Mouse (Mus musculus): Measurements from ENCODE around the gene Pik3r1. TPM values are rescaled to one million over a fixed set of nuclear protein-coding genes. Genes with fewer than 3 reads are reported as not detected.
A peak's percentile ranks its signal among the peaks of the same experiment; 100 is the strongest.

The Pik3r1 gene
- polyA plus RNA-seq, 1 experiment from 2014 or later = 53.0 TPM

- Histone ChIP-seq H3K27me3 (ENCODE audit: control insufficient read depth, insufficient read depth, low read length) (no peaks in the 10 kb centered on the region), H3K9me3 (replicated peaks; ENCODE audit: control insufficient read depth, low read length) (no peaks in the 10 kb centered on the region), H3K27ac (ENCODE audit: low read length) (peak overlapping the region; percentile 7; the same call in 1 of the 2 replicates), H3K36me3 (ENCODE audit: control insufficient read depth, insufficient read depth, low read length) (peaks cover 10% of the 10 kb centered on the region), H3K4me3 (replicated peaks; ENCODE audit: low read length) (no peak overlapping the region), H3K4me2 (ENCODE audit: low read depth, low read length) (no peak overlapping the region), H3K4me1 (ENCODE audit: control insufficient read depth, insufficient read depth, low read length) (peaks cover 45% of the 10 kb centered on the region), H3K9ac (ENCODE audit: low read length) (no peak overlapping the region; the same call in 1 of the 2 replicates)
- 60% methylated on average over 5 of the region's 5 CpGs for WGBS
- no peak for ATAC-seq (ENCODE audit: insufficient read depth, low FRiP score)
Observed at GRCm38 (mm10) chr13:101697966-101698365, 70.1 kb downstream of the Pik3r1 start.

- WGBS = 62% methylated on average over 5 of the region's 5 CpGs
- H3K9me3 ChIP-seq (replicated peaks; ENCODE audit: control insufficient read depth, low read length) = no peaks in the 10 kb centered on the region
- H3K27ac ChIP-seq (ENCODE audit: low read length) = peak overlapping the region; percentile 46
- H3K36me3 ChIP-seq (ENCODE audit: control insufficient read depth, insufficient read depth, low read length) = peaks cover 6% of the 10 kb centered on the region
- no peak overlapping the region for H3K4me3 ChIP-seq (replicated peaks; ENCODE audit: low read length)
- H3K4me1 ChIP-seq (ENCODE audit: control insufficient read depth, insufficient read depth, low read length) = peaks cover 45% of the 10 kb centered on the region
- H3K9ac ChIP-seq (ENCODE audit: low read length) = no peak overlapping the region
- no peak overlapping the region for H3K4me2 ChIP-seq (ENCODE audit: low read depth, low read length)
- no peak for ATAC-seq (ENCODE audit: insufficient read depth, low FRiP score)
- no peaks in the 10 kb centered on the region for H3K27me3 ChIP-seq (ENCODE audit: control insufficient read depth, insufficient read depth, low read length)
Observed at GRCm38 (mm10) chr13:101697461-101697860, 70.6 kb downstream of the Pik3r1 start.

GRCm38 (mm10) chr13:101696827-101697226 lies 71.2 kb downstream of the Pik3r1 start:
- Histone ChIP-seq H3K27me3 (ENCODE audit: control insufficient read depth, insufficient read depth, low read length) (no peaks in the 10 kb centered on the region), H3K9ac (ENCODE audit: low read length) (0 out of 2 replicates have a peak overlapping the region, but pooled peaks have one; percentile 37), H3K27ac (ENCODE audit: low read length) (peak overlapping the region; percentile 46), H3K4me3 (replicated peaks; ENCODE audit: low read length) (no peak overlapping the region), H3K36me3 (ENCODE audit: control insufficient read depth, insufficient read depth, low read length) (peaks cover 3% of the 10 kb centered on the region), H3K9me3 (replicated peaks; ENCODE audit: control insufficient read depth, low read length) (no peaks in the 10 kb centered on the region), H3K4me2 (ENCODE audit: low read depth, low read length) (no peak overlapping the region), H3K4me1 (ENCODE audit: control insufficient read depth, insufficient read depth, low read length) (peaks cover 45% of the 10 kb centered on the region)
- no peak for ATAC-seq (ENCODE audit: insufficient read depth, low FRiP score)
- 56% methylated on average over 7 of the region's 7 CpGs for WGBS

GRCm38 (mm10) chr13:101696316-101696715 lies 71.7 kb downstream of the Pik3r1 start:
- H3K27ac ChIP-seq (ENCODE audit: low read length) = peak overlapping the region; percentile 59; the same call in 1 of the 2 replicates
- H3K27me3 ChIP-seq (ENCODE audit: control insufficient read depth, insufficient read depth, low read length) = no peaks in the 10 kb centered on the region
- ATAC-seq (ENCODE audit: insufficient read depth, low FRiP score) = no peak
- H3K36me3 ChIP-seq (ENCODE audit: control insufficient read depth, insufficient read depth, low read length) = peaks cover 3% of the 10 kb centered on the region
- WGBS = 63% methylated on average over 3 of the region's 3 CpGs
- peaks cover 45% of the 10 kb centered on the region for H3K4me1 ChIP-seq (ENCODE audit: control insufficient read depth, insufficient read depth, low read length)
- no peak overlapping the region for H3K4me2 ChIP-seq (ENCODE audit: low read depth, low read length)
- no peak overlapping the region for H3K4me3 ChIP-seq (replicated peaks; ENCODE audit: low read length)
- no peak overlapping the region for H3K9ac ChIP-seq (ENCODE audit: low read length)
- H3K9me3 ChIP-seq (replicated peaks; ENCODE audit: control insufficient read depth, low read length) = no peaks in the 10 kb centered on the region

GRCm38 (mm10) chr13:101695876-101696275 lies 72.1 kb downstream of the Pik3r1 start:
- Histone ChIP-seq H3K4me3 (replicated peaks; ENCODE audit: low read length) (no peak overlapping the region), H3K4me2 (ENCODE audit: low read depth, low read length) (no peak overlapping the region), H3K9ac (ENCODE audit: low read length) (no peak overlapping the region), H3K27ac (ENCODE audit: low read length) (peak overlapping the region; percentile 78), H3K27me3 (ENCODE audit: control insufficient read depth, insufficient read depth, low read length) (no peaks in the 10 kb centered on the region), H3K4me1 (ENCODE audit: control insufficient read depth, insufficient read depth, low read length) (peaks cover 45% of the 10 kb centered on the region), H3K36me3 (ENCODE audit: control insufficient read depth, insufficient read depth, low read length) (no peaks in the 10 kb centered on the region), H3K9me3 (replicated peaks; ENCODE audit: control insufficient read depth, low read length) (no peaks in the 10 kb centered on the region)
- ATAC-seq (ENCODE audit: insufficient read depth, low FRiP score) = no peak
- 5% methylated on average over 7 of the region's 7 CpGs for WGBS

- Histone ChIP-seq H3K36me3 (ENCODE audit: control insufficient read depth, insufficient read depth, low read length) (no peaks in the 10 kb centered on the region), H3K9ac (ENCODE audit: low read length) (peak overlapping the region; percentile 83), H3K4me2 (ENCODE audit: low read depth, low read length) (peak overlapping the region; percentile 72), H3K4me1 (ENCODE audit: control insufficient read depth, insufficient read depth, low read length) (peaks cover 50% of the 10 kb centered on the region), H3K4me3 (replicated peaks; ENCODE audit: low read length) (peak overlapping the region; percentile 55), H3K9me3 (replicated peaks; ENCODE audit: control insufficient read depth, low read length) (no peaks in the 10 kb centered on the region), H3K27ac (ENCODE audit: low read length) (peak overlapping the region; percentile 78), H3K27me3 (ENCODE audit: control insufficient read depth, insufficient read depth, low read length) (no peaks in the 10 kb centered on the region)
- WGBS = 3% methylated on average over 48 of the region's 48 CpGs
- ATAC-seq (ENCODE audit: insufficient read depth, low FRiP score) = peak; percentile 45
Observed at GRCm38 (mm10) chr13:101694496-101695251, 73.3 kb downstream of the Pik3r1 start.

GRCm38 (mm10) chr13:101693967-101694495 lies 74.0 kb downstream of the Pik3r1 start:
- peaks cover 50% of the 10 kb centered on the region for H3K4me1 ChIP-seq (ENCODE audit: control insufficient read depth, insufficient read depth, low read length)
- 2% methylated on average over 12 of the region's 12 CpGs for WGBS
- ATAC-seq (ENCODE audit: insufficient read depth, low FRiP score) = peak; percentile 73

GRCm38 (mm10) chr13:101692866-101693691 lies 74.9 kb downstream of the Pik3r1 start:
- Histone ChIP-seq H3K27ac (ENCODE audit: low read length) (peak overlapping the region; percentile 85), H3K4me1 (ENCODE audit: control insufficient read depth, insufficient read depth, low read length) (peaks cover 40% of the 10 kb centered on the region), H3K4me2 (ENCODE audit: low read depth, low read length) (peak overlapping the region; percentile 72), H3K27me3 (ENCODE audit: control insufficient read depth, insufficient read depth, low read length) (no peaks in the 10 kb centered on the region), H3K4me3 (replicated peaks; ENCODE audit: low read length) (peak overlapping the region; percentile 55), H3K9me3 (replicated peaks; ENCODE audit: control insufficient read depth, low read length) (no peaks in the 10 kb centered on the region), H3K36me3 (ENCODE audit: control insufficient read depth, insufficient read depth, low read length) (peaks cover 9% of the 10 kb centered on the region), H3K9ac (ENCODE audit: low read length) (peak overlapping the region; percentile 83)
- WGBS = 55% methylated on average over 7 of the region's 7 CpGs
- no peak for ATAC-seq (ENCODE audit: insufficient read depth, low FRiP score)

More at GRCm38 (mm10) chr13:101693967-101694495, 74.0 kb downstream of the Pik3r1 start:
- H3K27ac ChIP-seq (ENCODE audit: low read length) = peak overlapping the region; percentile 78
- H3K9ac ChIP-seq (ENCODE audit: low read length) = peak overlapping the region; percentile 83
- H3K9me3 ChIP-seq (replicated peaks; ENCODE audit: control insufficient read depth, low read length) = no peaks in the 10 kb centered on the region
- peak overlapping the region; percentile 55 for H3K4me3 ChIP-seq (replicated peaks; ENCODE audit: low read length)
- H3K4me2 ChIP-seq (ENCODE audit: low read depth, low read length) = peak overlapping the region; percentile 72
- H3K27me3 ChIP-seq (ENCODE audit: control insufficient read depth, insufficient read depth, low read length) = no peaks in the 10 kb centered on the region
- H3K36me3 ChIP-seq (ENCODE audit: control insufficient read depth, insufficient read depth, low read length) = peaks cover 3% of the 10 kb centered on the region; the same call in 1 of the 2 replicates

All from stomach, embryonic 16.5 days (tissue).